Mouse (Mus musculus) left cerebral cortex, adult 8-10 months (tissue): ENCODE data around the gene P4hb. TPM values are rescaled to one million over a fixed set of nuclear protein-coding genes. Genes with fewer than 3 reads are reported as not detected.
"Not testable (repeated sequence)": the region's sequence is repeated elsewhere in the genome, so short reads cannot be mapped to it uniquely, and the experiment has no call there.

Experiments
- DNase-seq, 2 experiments: peaks; one replicate each; pipeline ENCODE4 v3.0.0; 2022; ENCODE audit warnings: low spot score in 2 of 2
- total RNA-seq, 4 experiments: library from RNA; stranded (reverse); gene quantifications; 2 replicates each; pipeline ENCODE4 v1.2.4; 2022

Gene P4hb
- total RNA-seq, 4 experiments from 2014 or later: 110 to 142 (median 130) TPM

DNA sequence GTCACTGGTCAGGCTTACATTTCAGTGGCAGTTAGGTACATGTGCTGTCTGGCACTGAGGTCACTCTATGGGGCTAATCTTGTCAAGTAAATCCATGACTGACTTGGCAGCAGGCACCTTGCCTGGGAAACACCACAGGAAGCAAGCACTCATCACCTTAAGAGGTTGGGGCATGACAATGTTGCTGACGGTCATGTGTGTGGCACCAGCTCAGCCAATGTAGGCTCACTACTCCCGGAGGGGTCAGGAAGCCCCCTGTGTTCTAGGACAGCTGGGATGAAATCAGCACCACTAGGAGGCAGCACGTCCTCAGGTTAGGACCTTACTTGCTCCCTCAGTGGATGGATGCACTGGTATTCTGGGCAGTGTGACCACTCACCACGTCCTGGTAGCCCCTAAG is 31.1 kb downstream of the P4hb start:
- no peak for DNase-seq

DNA sequence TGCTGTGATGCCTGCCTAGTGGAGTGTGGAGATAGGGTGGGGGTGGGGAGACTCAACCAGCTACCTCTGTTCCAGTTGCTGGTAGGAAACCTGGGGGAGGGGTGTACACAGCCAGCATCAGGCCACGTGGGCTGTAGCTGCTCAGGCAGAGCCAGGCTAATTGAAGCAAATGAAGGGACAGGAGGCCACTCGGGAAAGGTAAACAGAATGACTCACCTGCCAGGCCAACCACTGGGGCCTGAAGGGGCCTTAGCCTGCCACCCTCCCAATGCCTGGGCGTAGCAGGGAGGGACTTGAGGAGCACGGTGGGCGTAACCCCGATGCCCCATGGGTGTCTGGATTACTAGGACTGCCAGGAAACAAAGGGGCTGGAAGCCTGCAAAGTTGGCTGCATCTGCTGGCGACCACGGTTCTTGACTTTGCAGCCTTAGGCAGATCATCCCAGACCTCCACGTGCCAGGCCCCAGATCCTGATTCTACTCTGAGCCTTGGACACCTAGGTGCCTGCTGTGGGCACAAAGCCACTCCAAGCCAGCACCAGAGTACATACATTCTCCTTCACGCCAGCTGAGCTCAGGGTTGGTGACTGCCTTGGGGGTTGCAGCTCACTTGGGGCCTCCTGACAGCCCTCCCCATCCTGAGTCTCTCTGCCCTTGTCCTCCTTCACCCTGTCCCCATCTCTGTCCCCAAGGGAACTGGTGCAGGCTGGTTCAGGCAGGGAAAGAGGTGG is 33.6 kb downstream of the P4hb start:
- no peak for DNase-seq

DNA sequence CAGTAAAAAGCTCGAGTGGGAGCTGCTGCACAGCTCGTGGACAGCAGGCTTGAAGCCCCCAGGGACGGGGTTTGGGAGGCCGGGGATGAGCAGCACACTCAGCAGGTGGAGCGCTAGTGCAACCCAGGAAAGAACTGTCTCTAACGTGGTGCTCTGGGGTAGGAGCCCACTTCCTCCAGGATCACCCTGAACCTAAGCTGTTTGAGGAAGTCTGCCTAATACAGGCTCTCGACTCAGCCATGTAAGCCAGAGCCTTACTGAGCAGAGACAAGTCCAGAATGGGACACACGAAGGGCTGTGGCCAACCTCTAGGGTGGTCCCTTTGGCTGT is 34.1 kb downstream of the P4hb start:
- DNase-seq: no peak

DNA sequence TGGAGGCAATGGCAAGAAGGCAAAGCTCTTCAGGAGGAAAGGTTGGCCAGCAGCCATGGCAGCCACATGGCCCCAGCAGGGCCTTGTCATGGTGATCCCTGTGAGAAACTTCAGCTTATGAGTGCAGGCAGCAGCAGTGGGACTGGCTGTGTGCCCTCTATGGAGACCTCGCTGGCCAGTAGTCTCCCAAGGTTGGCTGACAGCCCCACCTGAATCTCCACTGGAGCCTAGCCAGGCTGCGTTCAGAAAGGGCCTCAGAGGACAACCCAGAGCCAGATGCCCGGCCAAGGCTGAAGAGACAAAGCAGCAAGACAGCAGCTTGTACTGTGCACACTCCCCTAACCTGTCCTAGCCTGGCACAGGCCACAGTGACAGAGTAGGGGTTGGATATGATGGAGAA is 34.6 kb downstream of the P4hb start:
- no peak for DNase-seq

DNA sequence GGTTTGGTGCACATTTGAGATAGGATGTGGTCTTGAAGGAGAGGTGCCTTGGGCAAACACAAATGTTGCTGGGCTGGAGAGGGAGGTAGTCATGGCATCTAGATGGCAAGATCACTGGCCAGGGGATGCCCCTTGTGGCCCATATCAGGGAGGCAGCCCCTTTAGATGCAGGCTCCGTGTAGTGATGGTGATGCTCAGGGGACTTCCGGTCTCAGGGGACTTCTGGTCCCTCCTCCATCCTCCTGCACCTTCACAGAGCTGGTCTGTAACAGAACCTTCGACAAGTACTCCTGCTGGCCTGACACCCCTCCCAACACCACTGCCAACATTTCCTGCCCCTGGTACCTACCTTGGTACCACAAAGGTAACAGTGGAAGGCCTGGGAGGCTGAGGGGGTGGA is 37.2 kb downstream of the P4hb start:
- no peak for DNase-seq

DNA sequence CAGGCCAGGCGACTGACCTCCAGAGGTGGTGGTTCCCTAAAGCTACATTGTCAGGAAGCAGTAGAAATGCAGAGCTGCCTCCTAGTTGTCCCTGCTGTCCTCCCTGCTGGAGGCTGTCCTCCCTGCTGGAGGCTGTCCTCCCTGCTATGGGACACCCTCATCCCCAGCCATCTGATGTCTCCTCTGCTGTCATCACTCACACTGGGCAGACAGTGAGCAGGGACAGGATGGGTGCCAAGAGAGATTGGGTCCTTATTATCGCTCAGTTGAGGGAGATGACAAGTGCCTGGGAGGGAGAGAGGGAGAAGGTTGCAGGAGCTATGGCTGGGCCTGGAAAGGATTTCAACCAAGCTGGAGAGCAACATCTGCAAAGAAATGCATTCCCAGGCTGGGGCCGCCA is 37.9 kb downstream of the P4hb start:
- no peak for DNase-seq

DNA sequence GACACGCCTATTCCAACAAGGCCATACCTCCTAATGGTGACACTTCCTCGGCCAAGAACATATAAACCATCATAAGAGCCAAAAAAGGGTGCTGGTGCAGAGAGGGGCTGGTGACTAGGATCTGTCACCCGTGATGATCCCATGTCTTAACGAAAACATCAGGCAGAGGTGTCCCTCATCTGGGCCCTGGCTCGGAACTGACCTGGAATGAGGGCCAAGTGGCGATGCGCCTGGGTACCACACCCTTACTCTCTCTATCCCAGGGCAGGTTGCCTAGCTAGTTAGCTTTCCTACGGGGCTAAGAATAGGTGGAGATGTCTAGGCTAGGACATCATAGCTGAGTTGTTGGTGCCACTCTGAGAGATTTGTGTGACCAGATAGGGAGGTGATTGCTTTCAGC is 39.0 kb downstream of the P4hb start:
- no peak for DNase-seq

DNA sequence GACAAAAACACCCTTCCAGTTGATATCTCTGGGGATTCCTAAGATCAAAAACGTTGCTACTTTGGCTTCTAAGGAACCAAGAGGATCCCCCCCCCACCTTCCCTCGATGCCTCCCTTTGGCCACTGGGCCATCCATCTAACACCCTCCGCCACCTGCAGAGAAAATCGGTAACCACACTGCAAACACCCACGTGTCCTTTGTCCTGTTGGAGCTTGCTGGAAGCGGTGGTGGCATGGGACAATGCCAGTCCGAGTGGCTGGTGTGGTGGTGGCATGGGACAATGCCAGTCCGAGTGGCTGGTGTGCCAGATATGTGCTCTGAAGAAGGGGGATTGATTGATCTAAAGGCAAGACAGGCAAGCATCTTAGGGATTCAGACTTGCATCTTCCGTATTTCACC is 41.4 kb downstream of the P4hb start:
- no peak for DNase-seq

DNA sequence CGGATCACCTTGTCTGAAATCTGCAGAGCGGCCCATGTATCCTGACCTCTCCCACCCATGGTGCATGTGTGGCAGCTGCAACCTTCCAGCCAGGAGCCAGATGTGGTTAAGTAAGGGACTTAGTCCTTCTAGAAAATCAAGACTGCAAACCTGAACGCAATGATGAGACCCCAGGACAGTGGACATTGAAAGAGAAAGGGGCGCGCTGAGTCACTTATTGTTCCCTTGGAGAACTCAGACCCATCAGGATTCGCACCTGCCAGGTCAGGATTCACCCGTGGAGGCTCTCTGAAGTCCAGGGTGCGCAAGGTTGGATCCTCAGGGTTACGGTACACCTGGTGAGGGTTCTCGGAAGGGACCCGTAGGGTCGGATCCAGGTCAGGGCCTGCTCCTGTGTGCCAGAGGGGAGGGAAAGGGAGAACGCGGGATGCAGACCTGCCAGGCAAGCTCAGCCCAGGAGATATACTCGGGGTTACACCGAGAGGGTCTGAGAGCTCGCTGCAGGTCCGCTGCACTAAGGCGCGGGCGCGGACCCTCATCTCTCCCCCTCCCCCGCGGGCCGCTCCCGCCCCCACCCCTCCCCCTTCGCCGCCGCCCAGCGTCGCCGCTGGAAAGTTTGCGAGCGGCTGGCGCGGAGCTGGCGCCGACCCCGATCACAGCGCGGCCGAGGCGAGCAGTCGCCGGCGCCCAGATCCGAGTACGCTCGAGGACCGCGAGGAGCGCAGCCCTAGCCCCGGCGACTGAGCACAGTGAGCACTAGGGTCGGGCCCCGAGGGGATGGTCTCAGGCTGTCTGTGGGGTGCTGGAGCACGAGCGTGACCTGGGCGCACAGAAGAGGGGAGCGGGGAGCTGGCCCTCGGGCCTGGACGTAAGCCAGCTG is 42.7 kb downstream of the P4hb start, which contains the start of gene Gcgr:
Gene Gcgr, plus strand, starts transcription at position 615 of the 880 bp plus-strand sequence.
- DNase-seq: no peak

DNA sequence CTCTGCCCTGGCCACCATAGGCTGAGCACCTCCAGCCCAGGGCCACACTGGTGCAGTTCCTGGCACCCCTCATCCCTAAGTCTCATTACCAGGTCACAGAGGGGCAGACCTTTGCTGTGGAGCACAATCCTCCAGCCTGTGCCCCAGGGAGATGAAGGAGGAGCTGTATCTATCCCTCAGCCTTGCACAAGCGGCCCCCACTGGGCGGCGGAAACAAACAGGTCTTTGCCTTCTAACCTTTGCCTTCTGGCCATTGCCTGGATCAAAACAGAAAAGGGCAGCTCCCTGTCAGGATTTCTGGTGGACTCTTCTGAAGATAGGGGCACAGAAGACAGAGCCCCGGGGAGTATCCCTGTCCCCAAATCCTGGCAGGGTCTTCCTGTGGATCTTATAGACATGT is 44.1 kb downstream of the P4hb start:
- no peak for DNase-seq

DNA sequence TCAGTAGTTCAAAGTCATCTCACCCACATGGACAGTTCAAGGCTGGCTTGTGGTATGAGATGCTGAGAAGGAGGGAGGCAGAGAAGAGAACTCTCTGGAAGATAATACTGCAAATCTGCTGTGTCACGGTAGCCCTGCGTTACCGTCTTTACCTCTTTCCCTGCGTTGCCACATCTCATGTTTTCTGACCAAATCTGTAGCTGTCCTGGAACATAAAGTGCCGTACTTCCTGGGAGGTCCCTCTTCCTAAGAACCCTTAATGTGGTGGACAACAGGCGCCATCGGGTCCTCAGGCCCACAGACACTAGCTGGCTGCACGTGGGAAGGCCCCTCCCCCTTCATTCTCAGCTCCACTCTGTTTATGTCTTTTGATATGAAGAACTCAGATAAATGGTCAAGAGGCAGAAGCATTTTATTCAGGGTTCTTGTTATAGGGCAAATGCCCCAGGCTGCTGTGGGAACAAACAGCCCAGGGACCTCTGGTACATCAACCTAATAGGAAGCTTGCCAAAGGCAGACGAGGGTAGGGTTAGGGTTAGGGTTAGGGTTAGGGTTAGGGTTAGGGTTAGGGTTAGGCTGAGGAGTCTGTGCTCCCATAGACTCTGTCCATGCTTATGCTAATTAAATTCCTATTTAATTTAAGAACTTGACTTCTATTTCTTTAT is 45.2 kb downstream of the P4hb start:
- no peak for DNase-seq

DNA sequence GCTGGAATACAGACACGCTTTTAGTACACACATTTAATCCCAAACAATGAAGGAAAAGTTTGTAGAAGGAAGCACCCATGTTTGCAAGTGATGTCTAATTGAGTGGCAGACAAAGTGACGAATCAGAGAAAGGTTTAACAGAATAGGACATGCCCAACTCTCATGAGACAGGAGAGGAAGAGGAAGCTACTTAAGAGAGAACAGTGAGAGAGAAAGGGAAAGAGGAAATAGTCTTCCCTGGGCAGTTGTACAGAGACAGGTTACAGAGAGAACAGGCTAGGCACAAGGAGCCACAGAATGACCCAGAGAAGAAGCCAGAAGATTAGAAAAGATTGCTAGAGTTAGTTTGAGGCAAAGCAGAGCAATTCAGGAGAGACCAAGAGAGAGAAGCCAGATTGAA is 47.1 kb downstream of the P4hb start:
- DNase-seq: no peak

DNA sequence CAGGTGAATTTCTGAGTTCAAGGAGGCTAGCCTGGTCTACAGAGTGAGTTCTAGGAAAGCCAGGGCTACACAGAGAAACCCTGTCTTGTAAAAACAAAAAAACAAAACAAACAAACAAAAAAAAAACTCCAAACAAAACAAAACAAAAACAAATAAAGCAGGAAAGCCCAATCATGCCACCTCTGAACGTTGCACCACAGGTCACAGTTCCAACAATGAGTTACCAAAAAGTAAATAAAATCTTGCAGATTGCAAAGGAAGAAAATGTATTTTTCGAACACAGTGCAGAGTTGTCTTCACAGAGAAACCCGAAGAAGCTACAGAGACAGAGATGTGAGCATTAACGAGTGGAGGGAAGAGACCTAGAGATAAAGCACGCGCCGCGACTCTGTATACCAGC is 50.5 kb downstream of the P4hb start:
- no peak for DNase-seq

DNA sequence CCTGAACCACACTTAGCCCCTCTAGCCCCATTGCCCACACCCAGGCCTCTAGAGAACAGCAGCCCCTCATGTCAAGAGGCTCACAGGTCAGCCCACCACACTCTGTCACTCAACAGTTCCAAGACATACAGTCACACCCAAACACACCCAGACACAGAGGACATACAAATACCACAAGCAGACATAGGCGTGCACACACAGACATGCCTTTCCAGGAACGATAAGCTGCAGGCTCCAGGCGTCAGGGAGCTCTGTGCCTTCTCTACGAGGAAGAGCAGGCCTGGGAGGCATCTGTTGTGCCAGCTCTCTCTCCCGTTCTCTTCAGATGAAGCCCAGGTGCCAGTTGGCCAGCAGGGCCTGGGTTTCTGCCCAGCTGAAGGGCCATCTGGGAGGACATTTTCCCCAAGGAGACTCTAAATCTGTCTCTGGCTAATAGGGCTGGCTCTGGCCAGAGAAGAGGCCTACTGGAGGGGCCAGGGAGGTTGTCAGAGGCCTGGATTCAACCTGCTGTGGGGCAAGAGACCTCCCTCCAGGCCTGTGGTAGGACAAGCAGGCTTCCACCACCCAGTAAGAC is 52.0 kb downstream of the P4hb start:
- no peak for DNase-seq

DNA sequence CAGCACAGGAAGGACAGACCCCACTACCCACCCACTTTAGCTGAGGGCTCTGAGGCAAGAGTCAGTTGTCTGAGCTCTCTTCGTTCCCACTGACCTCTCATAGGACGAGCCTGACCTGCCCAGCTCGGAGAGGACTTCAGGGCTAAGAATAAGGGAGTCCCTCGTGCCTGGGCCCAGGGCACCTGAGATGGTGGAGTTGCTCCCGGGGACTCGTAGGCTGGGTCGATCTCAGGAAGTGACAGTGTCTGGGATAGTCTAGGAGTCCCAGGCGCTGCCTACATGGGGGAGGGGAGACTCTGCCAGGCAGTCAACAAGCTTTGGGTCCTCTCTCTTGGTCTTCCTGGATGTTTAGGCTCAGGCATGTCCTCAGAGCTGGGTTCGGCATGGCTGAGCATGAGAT is 52.6 kb downstream of the P4hb start:
- DNase-seq: no peak

DNA sequence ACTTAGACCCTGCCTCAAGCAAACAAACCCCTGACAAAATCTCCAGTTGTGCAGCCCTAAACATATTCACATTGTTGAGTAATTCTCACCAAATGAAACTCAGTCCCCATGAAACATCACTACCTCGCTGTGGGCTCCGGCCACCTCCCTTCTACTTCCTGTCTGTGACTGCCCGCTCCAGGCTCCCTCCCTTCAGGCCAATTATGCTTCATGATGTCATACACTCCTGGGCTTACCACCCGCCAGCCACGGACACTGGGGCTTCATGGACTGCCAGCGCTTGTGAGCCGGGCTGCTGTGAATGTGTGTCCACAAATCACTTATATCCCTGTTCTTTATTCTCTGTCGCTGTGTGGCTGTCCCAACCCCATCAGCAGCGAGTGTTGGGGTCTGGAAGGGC is 53.3 kb downstream of the P4hb start:
- no peak for DNase-seq

DNA sequence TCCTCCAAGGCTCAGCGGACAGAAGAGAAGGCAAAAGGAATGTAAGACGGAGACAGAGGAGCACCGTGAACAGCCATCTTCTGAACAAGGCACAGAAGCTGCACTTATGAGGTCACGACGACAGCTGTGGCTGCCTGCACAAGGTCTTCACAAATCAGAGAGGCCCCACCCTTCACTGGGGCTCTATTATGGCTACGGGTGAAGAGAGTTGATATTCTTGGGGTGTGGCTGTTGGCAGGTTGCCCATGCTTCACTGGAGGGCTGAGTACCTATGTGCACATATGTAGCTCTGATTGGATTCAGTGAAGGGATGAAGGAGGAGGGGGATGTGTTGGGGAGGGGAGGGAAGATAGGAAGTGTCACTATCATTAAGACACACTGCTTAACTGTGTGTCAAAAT is 54.5 kb downstream of the P4hb start:
- DNase-seq: no peak

DNA sequence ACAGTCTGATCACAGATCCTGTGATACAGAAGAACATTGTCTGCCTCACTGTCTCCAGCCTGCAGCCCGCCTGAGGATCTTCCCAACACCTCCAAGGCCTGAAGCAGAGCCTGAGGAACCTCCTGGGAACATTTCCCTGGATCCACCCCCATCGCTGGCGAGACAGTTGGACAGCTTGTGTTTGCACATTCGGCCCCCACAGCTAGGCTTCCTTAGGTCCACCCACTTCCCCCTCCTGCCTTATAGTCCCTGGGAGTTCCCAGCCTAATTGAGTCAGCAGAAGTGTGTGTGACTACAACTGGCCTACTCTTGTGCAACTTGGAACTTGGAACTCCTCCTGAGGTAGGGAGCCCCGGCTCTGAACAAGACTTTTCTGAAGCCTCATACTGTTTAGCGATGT is 55.0 kb downstream of the P4hb start:
- DNase-seq: peak; percentile 34 to 92

DNA sequence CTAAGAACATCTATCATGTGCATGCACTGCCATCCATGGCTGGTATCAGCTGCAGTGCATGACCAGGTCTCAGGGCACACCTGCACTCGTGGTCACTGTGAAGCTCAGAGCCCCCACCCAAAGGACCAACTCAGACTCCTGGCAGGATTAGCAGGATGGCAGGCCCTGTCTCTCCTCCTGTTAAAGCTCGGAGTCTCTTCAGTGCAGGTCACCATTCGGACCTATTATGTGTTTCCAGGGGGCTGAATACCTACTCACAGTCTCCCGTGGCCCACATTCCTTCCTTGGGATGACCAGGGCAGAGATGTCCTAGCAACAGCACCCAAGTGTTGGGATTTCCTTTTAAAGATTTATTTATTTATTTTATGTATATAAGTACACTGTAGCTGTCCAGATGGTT is 55.9 kb downstream of the P4hb start:
- no peak for DNase-seq

DNA sequence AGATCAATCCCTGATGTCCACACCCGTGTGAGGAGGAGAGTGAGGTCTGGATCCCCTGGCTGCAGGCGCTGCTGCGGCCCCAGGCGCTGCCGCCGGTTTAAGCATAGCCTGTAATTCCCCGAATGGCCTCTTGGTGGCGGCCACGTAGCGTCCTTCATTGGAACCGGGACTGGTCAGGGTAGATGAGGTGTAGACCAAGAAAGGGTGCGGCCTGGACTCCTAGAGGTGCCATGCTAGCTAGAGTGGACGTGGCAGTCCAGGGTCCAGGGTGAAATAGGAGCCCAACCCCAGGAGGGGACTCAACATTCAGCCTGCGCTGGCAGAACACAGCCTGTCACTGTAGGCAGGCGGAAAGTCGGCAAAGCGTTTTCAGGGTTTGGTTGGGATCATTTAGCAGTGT is 57.4 kb downstream of the P4hb start:
- DNase-seq: peak; percentile 57 to 85

DNA sequence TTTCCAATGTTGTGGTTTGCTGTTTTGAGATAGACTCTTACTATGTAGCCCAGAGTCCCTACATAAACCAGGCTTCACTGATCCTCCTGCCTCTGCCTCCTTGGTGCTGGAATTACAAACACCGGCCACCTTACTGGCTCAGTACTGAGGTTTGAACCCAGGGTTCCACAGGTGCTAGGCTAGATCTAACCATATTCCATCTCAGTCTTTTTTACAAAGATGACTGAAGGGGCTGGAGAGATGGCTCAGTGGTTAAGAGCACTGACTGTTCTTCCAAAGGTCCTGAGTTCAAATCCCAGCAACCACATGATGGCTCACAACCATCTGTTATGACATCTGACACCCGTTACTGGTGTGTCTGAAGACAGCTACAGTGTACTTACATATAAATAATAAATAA is 58.8 kb downstream of the P4hb start:
- DNase-seq: not testable (repeated sequence)

DNA sequence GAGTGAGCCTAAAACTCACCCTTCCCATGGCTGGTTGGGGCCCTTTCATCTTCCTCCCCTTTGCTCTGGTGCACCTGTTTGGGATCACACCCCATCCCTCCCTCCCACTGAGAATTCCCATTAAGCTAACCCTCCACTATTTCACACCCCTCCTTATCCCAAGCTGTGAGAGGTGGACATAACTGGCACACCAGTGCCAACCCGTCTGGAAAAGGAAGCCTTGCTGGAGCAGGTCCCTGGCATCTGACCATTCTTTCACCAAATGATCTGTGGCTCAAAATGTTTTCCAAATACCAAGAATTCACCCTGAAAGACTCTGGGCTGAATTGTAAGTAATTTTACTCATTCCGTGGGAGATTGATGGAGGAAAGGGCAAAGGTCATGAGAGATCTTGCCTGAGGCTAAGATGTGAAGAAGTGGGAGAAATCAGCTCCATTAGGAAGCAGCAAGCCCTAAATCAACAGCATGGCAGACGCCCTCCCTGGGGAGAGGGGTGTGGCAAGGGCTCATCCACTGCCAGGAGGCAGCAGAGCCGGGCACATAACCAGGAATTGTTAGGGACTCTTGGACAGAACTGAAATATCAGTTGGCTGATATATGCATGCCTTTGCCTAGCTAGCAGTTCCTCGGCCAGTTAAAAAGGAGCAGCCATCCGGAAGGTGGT is 60.1 kb downstream of the P4hb start:
- no peak for DNase-seq
